Mouse (Mus musculus): ENCODE measurements around the gene Pigl.
"Not testable (repeated sequence)": the region's sequence is repeated elsewhere in the genome, so short reads cannot be mapped to it uniquely, and the experiment has no call there.

The Pigl gene

GRCm38 (mm10) chr11:62473516-62473915 lies 15.3 kb downstream of the Pigl start:
- no peak for DNase-seq

- no peak for DNase-seq
Measured at GRCm38 (mm10) chr11:62476156-62476555, 17.9 kb downstream of the Pigl start.

GRCm38 (mm10) chr11:62478931-62479330 lies 20.7 kb downstream of the Pigl start:
- DNase-seq: no peak

GRCm38 (mm10) chr11:62479581-62479980 lies 21.3 kb downstream of the Pigl start:
- DNase-seq: no peak

- DNase-seq: no peak
Measured at GRCm38 (mm10) chr11:62486949-62487348, 28.7 kb downstream of the Pigl start.

GRCm38 (mm10) chr11:62487540-62488350 lies 29.5 kb downstream of the Pigl start:
- no peak for DNase-seq

GRCm38 (mm10) chr11:62493701-62494100 lies 35.4 kb downstream of the Pigl start:
- DNase-seq: no peak

GRCm38 (mm10) chr11:62494754-62495275 lies 36.6 kb downstream of the Pigl start:
- no peak for DNase-seq

GRCm38 (mm10) chr11:62495276-62495801 lies 37.1 kb downstream of the Pigl start:
- DNase-seq: no peak

- peak; percentile 19 for DNase-seq
Measured at GRCm38 (mm10) chr11:62496151-62496715, 38.0 kb downstream of the Pigl start.

- no peak for DNase-seq
Measured at GRCm38 (mm10) chr11:62497181-62497580, 38.9 kb downstream of the Pigl start.

- no peak for DNase-seq
Measured at GRCm38 (mm10) chr11:62498802-62499201, 40.5 kb downstream of the Pigl start.

- no peak for DNase-seq
Measured at GRCm38 (mm10) chr11:62500529-62500928, 42.3 kb downstream of the Pigl start.

- no peak for DNase-seq
Measured at GRCm38 (mm10) chr11:62507683-62508082, 49.4 kb downstream of the Pigl start.

- not testable (repeated sequence) for DNase-seq
Measured at GRCm38 (mm10) chr11:62508365-62508764, 50.1 kb downstream of the Pigl start.

GRCm38 (mm10) chr11:62508816-62509215 lies 50.6 kb downstream of the Pigl start:
- not testable (repeated sequence) for DNase-seq

GRCm38 (mm10) chr11:62509571-62509970 lies 51.3 kb downstream of the Pigl start:
- DNase-seq: no peak

GRCm38 (mm10) chr11:62510956-62511355 lies 52.7 kb downstream of the Pigl start:
- DNase-seq: no peak

- no peak for DNase-seq
Measured at GRCm38 (mm10) chr11:62511444-62512202, 53.4 kb downstream of the Pigl start.

- no peak for DNase-seq
Measured at GRCm38 (mm10) chr11:62512529-62513080, 54.3 kb downstream of the Pigl start.

GRCm38 (mm10) chr11:62513311-62513710 lies 55.1 kb downstream of the Pigl start:
- no peak for DNase-seq

GRCm38 (mm10) chr11:62518991-62519390 lies 60.7 kb downstream of the Pigl start:
- DNase-seq: no peak

- DNase-seq: no peak
Measured at GRCm38 (mm10) chr11:62522283-62522682, 64.0 kb downstream of the Pigl start.

Measured in cerebellum, adult 8-10 months (tissue).